Mouse (Mus musculus): ENCODE measurements around the gene Galnt6. TPM values are rescaled to one million over a fixed set of nuclear protein-coding genes. Genes with fewer than 3 reads are reported as not detected.

Gene Galnt6
- polyA plus RNA-seq, 1 experiment, result not detected

DNA sequence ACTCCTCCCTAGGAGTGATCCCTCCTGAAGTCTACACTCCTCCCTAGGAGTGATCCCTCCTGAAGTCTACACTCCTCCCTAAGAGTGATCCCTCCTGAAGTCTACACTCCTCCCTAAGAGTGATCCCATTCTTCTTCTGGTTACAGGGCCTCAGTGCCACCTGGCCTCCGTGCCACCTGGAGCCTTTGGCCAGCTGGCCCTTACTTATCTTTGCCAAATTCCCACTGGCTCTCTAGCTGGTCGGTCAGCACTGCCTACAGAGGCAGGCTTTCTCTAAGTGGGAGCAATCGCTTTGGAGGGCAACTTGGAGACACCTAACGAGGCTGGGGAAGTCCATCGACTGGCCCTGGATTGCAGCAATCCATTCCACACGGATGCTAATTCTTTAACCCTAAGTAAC is 83.0 kb downstream of the Galnt6 start:
- no peak overlapping the region for H3K27ac ChIP-seq (replicated peaks; ENCODE audit: low read depth, low read length)
- H3K4me1 ChIP-seq (ENCODE audit: control insufficient read depth, insufficient read depth, insufficient read length, low read length), result no peaks in the 10 kb centered on the region
- H3K4me3 ChIP-seq (ENCODE audit: insufficient read depth, low read depth, low read length), result no peak overlapping the region

- H3K27ac ChIP-seq (replicated peaks; ENCODE audit: low read depth, low read length), result no peak overlapping the region
- no peaks in the 10 kb centered on the region for H3K4me1 ChIP-seq (ENCODE audit: control insufficient read depth, insufficient read depth, insufficient read length, low read length)
- no peak overlapping the region for H3K4me3 ChIP-seq (ENCODE audit: insufficient read depth, low read depth, low read length)
Measured at GRCm38 (mm10) chr15:100642451-100642850, 86.7 kb downstream of the Galnt6 start.

Other genes with a start within 250 kb of the Galnt6 start
- gene Csrnp2, start 233.9 kb downstream of the Galnt6 start, polyA plus RNA-seq (2012; ENCODE audit: insufficient read depth, insufficient read length, missing spikeins), result 1.5 and 1.7 TPM in 2 replicates
- 7.2 and 11.7 TPM in 2 replicates for gene Tfcp2, start 177.4 kb downstream of the Galnt6 start, polyA plus RNA-seq (2012; ENCODE audit: insufficient read depth, insufficient read length, missing spikeins)
- 9.6 and 16.4 TPM in 2 replicates for gene Pou6f1, start 129.4 kb downstream of the Galnt6 start, polyA plus RNA-seq (2012; ENCODE audit: insufficient read depth, insufficient read length, missing spikeins)
- 128 and 130 TPM in 2 replicates for gene Dazap2, start 114.0 kb downstream of the Galnt6 start, polyA plus RNA-seq (2012; ENCODE audit: insufficient read depth, insufficient read length, missing spikeins)
- gene Smagp, start 92.4 kb downstream of the Galnt6 start, polyA plus RNA-seq (2012; ENCODE audit: insufficient read depth, insufficient read length, missing spikeins), result 25.6 and 29.4 TPM in 2 replicates
- gene Bin2, start 59.8 kb downstream of the Galnt6 start, polyA plus RNA-seq (2012; ENCODE audit: insufficient read depth, insufficient read length, missing spikeins), result 0.79 and 1.4 TPM in 2 replicates
- 19.3 and 22.2 TPM in 2 replicates for gene Cela1, start 41.5 kb downstream of the Galnt6 start, polyA plus RNA-seq (2012; ENCODE audit: insufficient read depth, insufficient read length, missing spikeins)
- gene Slc4a8, start 32.4 kb upstream of the Galnt6 start, polyA plus RNA-seq (2012; ENCODE audit: insufficient read depth, insufficient read length, missing spikeins), result 0.91 and 3.2 TPM in 2 replicates
- 1.3 TPM in 1 of 2 replicates, not detected in the other for gene Scn8a, start 140.5 kb upstream of the Galnt6 start, polyA plus RNA-seq (2012; ENCODE audit: insufficient read depth, insufficient read length, missing spikeins)

All from brown adipose tissue, adult 24 weeks (tissue).